Mouse (Mus musculus) neutrophil, adult 5-6 weeks (primary cell): Measurements from ENCODE around the gene Msl1. TPM values are rescaled to one million over a fixed set of nuclear protein-coding genes. Genes with fewer than 3 reads are reported as not detected.

Experiments
- ATAC-seq: fragments of 151-379, 151-347 bp; 2 replicates; pipeline ENCODE4 v1.8.0; 2017; ENCODE audit warnings: mild to moderate bottlenecking, moderate TSS enrichment; ENCODE audit not compliant: insufficient number of reproducible peaks, poor library complexity, low FRiP score, severe bottlenecking; ENCODE audit errors: extremely low read depth
- total RNA-seq: library from RNA; stranded (forward); fragments of 200-1000 nt; gene quantifications from 2 replicates; pipeline ENCODE4 v1.2.3, GENCODE M21; 2017

Gene Msl1
- total RNA-seq, 1 experiment from 2014 or later = 191 TPM

GRCm38 (mm10) chr11:98774582-98775347, 20.6 kb upstream of the Msl1 start, which contains the start of gene Nr1d1:
TSS of gene Nr1d1 (minus strand) at chr11:98775333.
- ATAC-seq = no peak

DNA sequence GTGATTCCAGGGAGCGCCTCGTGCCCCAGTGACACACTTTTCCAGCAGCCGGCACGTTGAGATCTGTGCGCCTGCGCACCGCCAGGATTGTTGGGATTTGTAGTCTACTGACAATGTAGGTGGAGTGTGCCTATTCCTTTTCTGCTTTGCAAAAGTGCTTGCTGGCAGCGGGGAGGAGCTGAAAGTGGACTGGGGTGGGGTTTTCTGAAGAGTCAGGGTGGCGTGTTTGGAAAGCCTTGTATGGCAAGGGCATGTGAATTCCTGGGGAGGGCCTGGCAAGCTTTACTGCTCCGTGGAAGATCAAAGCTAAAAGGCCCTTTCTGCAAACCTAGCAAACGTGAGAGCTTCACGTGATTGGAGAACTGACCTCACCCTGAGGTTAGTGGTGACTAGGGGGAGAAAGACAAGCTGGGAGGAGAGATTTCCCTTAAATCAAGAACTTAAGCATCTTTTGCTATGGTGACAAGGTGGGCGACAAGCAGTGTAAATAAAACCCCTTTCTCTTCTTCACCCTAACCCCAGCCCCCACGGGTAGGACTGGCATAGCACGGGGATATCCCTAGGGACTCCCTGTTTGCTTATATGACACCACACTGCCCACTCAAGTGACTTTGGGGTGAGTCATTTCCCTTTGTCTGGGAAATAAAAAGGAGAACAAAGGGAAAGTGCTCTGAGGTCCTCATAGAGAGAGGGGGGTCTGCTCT, 19.8 kb upstream of the Msl1 start:
- ATAC-seq = peak; percentile 9; the same call in 1 of the 2 replicates

DNA sequence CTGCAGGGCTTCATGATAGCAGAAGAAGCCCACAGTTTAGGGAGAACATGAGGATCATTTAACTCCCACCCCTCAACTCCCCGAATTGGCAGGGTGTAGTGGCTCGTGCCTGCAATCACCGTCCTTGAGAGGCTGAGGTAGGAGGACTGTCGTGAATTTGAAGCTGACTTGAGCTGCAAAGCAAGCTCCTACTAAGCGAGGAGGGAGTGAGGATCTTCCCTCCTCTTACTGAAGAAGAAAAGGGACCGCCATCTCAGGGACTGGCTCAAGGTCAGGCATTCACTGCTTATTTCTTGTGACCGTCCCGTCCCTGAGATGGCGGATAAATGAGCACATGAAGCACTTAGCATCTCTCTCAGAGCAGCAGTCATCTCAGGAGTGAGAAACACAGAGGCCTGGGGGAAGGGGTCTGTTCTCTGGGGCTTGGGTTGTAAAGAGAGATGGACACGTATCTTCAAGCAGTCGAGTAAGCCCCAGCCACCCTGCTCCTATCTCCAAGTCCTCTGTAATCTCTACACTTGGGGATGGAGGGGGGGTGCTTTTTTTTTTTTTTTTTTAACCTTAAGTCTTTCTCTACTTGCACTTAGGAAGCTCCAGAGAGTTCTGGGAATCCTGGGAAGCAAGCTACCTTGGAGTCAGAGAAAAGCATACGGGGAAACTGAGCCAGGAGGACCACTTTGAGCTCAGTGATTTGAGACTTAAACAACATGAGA, 19.1 kb upstream of the Msl1 start:
- no peak for ATAC-seq

DNA sequence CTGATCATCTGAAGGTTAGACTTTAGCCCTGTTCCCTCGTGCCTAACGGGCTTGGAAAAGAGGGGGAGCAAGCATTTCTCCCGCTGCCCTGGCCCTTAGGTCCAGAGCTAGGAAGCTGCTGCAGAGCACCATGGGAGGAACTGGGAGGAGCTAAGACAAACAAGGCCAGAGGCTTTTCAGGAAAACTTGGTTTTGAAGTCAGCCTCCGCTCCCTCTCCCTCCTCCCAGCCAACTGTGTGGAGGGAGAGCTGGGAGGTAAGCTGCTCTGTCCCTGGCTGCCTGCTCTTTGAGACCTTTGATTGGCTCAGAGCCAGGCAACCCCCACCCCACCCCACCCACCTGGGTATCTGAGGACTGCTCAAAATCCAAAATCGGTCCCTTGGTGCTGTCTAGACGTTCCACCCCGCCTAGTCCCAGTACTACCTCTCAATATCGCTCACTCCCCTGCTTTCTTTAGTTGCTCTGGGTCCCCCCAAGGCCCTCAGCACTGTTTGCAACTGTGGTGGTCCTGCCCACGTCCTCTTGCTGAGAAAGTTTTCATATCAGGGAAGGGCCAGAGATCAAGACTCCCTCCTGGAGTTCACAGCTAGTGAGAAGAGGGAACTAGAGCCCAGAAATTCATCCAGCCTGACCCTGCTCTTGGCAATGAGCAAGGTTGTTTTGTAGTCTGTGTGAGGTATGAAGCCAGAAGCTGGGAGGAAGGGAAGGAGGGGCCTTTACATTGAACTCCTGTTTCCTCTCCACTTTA, 18.3 kb upstream of the Msl1 start:
- ATAC-seq = no peak

- no peak for ATAC-seq
Observed at GRCm38 (mm10) chr11:98777888-98778287, 17.4 kb upstream of the Msl1 start.

GRCm38 (mm10) chr11:98781851-98782512, 13.3 kb upstream of the Msl1 start:
- no peak for ATAC-seq

DNA sequence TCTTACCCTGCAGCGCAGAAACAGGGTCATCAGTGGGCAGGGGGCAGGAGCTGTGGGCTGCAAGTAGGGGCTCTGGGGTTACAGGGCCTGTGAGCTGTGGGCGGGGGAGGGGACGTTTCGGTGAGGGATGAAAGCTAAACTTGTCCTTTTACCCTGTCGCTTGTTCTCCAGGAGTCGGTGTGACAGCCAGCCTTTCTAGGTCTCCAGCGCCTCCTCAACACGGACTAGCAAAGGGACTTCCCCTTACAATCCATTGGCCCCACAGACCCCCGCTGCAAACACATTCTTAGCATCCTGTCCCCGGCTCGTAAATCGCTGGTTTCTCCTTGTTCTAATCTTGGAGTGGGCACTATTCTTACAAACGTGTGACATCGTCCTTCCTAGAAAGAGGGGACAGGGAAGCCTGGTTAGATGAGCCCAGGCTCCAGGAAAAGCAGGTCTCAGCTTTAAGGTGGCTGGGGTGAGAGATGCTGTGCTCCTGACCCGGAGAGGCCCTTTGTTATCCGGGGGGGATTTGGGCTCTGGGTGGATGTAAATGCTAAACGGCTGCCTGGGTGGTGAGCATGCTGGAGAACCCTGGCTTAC, 12.6 kb upstream of the Msl1 start:
- no peak for ATAC-seq

DNA sequence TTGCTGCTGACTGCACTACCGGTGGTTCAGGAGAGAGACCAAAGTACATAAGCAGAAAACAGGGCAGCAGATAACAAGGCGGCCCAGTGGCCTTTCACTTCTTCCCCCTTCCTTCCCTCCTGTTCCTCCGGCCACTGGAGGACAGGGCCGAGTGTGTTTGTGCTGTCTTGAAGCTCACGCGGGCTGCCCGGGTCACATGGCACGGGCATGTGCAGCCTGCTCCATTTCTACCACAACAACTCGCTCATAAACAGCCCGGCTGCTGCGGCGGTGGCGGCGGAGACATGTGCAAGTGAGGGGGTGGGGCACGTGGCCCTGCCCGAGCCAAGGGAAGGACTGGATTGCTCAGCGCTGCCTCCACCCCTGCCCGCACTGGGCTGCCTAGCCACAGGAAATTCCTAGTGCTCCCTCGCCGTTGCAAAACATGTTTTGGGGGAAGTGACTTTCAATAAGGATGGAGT, 12.1 kb upstream of the Msl1 start:
- ATAC-seq = peak; percentile 28

DNA sequence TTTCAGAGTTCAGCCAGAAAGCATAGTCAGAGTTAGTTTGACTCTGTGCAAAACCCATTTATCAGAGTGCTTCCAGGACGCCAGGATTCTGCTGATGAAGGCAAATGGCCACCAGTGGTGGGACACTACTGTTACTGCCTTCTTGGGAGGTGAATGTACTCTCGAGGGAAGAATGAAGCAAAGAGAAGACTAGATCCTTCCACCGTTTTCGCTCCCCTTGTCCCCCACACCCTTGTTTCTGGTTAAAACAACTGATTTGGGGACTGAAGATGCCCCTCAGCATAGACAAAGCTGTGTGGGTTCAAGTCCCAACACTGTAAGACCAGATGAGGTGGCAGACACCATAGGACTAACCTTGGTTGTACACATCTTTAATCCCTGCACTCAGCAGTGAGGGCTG, 11.2 kb upstream of the Msl1 start:
- ATAC-seq = no peak

DNA sequence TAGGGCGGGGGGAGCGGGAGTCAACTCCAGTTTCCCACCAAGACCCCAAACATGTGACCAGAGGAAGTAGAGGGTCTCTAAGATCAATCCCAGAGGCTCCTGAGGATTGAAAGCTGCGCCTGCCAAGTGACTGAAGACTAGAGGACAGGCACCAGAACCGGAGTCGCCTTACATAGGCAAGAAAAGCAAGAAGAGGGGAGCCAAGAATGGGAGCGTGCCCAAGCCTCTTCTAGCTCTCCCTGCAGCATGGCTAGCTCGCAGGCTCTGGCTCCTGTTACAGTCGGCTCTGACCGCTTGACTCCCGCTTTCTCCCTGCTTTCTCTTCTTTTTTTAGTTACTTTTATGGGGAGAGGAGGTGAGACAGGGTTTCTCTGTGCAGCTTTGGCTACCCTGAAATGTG, 10.1 kb upstream of the Msl1 start:
- no peak for ATAC-seq

DNA sequence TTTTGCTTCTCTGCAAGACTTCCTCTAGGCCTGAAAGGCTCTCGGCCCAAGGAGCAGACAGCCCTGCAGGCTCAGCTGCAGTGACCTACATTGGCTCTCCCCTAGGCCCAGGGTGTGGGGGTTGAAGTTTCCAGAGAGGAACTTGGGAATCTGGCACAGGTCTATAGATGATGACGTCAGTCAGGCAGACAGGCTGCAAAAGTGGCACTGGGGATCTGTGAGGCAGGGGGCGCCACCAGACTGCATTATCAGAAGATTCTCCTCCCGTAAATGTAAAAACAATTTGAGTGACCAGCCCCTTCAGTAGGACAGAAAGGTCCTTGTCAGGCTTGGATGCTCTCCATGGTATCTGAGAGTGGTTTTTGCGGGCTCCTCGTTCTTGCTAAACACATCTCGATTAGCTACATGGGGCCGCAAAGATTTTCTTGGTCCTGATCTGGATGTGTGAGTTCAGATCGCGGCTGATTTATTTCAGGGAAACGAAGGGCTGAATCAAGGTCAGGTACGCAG, 9.5 kb upstream of the Msl1 start:
- ATAC-seq = no peak

- ATAC-seq = peak; percentile 69
Observed at GRCm38 (mm10) chr11:98786359-98787214, 8.7 kb upstream of the Msl1 start.

DNA sequence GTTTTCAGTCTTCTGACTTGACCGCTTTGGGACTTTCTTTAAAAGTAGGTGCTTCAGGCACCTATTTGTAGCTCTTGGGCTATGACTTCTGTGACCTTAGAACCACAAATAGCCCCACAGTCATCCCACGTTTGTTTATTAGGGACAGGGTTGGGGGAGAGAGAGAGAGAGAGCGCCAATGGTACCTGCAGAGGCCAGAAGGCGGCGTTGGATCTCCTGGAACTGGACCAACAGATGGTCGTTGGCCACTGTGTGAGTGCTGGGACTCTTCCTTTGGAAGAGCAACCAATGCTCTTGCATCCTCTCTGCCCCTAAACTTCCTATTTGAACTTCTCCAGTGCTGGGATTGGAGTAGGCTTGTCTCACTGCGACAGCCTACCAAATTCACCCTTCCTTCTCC, 8.1 kb upstream of the Msl1 start:
- no peak for ATAC-seq

DNA sequence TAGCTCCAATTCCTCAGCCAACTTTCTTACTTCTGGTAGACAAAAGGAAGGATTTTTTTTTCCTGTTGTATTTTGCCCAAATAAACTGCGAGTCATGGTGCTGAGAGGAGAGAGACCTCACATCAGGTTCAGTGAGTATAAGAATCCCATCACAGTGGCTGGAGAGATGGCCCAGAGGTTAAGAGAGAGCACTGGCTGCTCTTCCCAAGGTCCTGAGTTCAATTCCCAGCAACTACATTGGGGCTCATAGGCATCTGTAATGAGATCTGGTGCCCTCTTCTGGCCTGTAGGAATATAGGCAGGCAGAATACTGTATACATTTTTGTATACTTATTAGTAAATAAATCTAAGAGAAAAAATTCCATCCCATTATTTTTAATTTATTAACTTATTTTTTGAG, 7.6 kb upstream of the Msl1 start:
- ATAC-seq = no peak

DNA sequence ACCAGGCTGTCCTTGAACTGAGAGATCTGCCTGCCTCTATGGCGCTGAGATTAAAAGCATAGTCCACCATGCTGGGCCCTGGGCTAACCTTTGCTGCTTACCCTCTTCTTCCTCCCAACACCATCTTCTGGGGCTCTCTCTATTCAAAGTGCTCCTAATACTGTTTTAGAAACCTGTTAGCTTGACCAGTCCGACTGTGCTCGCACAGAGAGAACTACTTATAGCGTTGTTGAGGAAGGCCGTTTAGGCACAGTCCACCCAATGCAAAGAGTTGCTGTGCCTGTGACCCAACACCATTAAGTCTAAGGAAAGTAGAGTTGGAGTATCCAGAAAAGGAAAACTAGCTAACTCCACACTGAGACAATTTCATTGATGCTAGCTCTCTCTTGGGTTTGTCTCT, 7.2 kb upstream of the Msl1 start:
- no peak for ATAC-seq

- peak; percentile 91 for ATAC-seq
Observed at GRCm38 (mm10) chr11:98788550-98789218, 6.6 kb upstream of the Msl1 start.
